Mouse (Mus musculus) adrenal gland, adult 10 weeks (tissue): Measurements from ENCODE around the gene Mmp21. TPM values are rescaled to one million over a fixed set of nuclear protein-coding genes. Genes with fewer than 3 reads are reported as not detected.

Experiments used
- polyA plus RNA-seq: library from polyadenylated mRNA; stranded (reverse); fragments of 350-450 nt; fragmentation: Illumina TruSeq; extraction: RNeasy Lipid Tissue Mini Kit (QIAGEN cat#74804); gene quantifications from one replicate; pipeline ENCODE4 v1.2.3, GENCODE M21; 2014; ENCODE audit warnings: low read depth, low replicate concordance

Mmp21 gene
- not detected for polyA plus RNA-seq

GRCm38 (mm10) chr7:133679961-133680360 is at the start of gene Mmp21:
Gene Mmp21 (minus strand): TSS chr7:133680061.

GRCm38 (mm10) chr7:133637361-133638305 is 42.2 kb downstream of the Mmp21 start, which contains the start of gene Edrf1:
Gene Edrf1 (plus strand): TSS chr7:133637543.

Other genes with a start within 250 kb of the Mmp21 start
- gene Tex36, start 77.9 kb downstream of the Mmp21 start, polyA plus RNA-seq = not detected
- 28.2 TPM for gene Edrf1, start 42.5 kb downstream of the Mmp21 start, polyA plus RNA-seq
- 77.4 TPM for gene Bccip, start 29.3 kb upstream of the Mmp21 start, polyA plus RNA-seq
- 21.4 TPM for gene Uros, start 30.0 kb upstream of the Mmp21 start, polyA plus RNA-seq
- not detected for gene Fank1, start 96.8 kb upstream of the Mmp21 start, polyA plus RNA-seq
- gene Dhx32, start 102.7 kb upstream of the Mmp21 start, polyA plus RNA-seq = 15.2 TPM